Mouse (Mus musculus): ENCODE results near the gene Wipi2.

GRCm38 (mm10) chr5:142650794-142651497, 23.4 kb downstream of the Wipi2 start:
- no peak for TF ChIP-seq CTCF (IDR thresholded peaks at IDR 0.05; ENCODE audit: insufficient read depth, low read length)
- no peak for TF ChIP-seq POLR2A (IDR thresholded peaks at IDR 0.05; ENCODE audit: borderline replicate concordance, extremely low read depth, low read depth, low read length)

Data from lung, adult 2 months (tissue).